Mouse (Mus musculus) hematopoietic stem cell, adult 5-6 weeks (primary cell): Measurements from ENCODE around the gene Rab7. TPM values are rescaled to one million over a fixed set of nuclear protein-coding genes. Genes with fewer than 3 reads are reported as not detected.
A peak's percentile ranks its signal among the peaks of the same experiment; 100 is the strongest.
"Not testable (repeated sequence)": the region's sequence is repeated elsewhere in the genome, so short reads cannot be mapped to it uniquely, and the experiment has no call there.

Experiments used
- ATAC-seq, 2 experiments: fragments of 125-278 bp in 1 of 2; replicated peaks in 1 of 2; 2 replicates each; pipeline ENCODE4 v1.8.0; 2016 to 2017; ENCODE audit warnings: inconsistent platforms in 2 of 2, mild to moderate bottlenecking in 2 of 2, moderate number of reproducible peaks in 2 of 2, low read depth in 1 of 2, moderate TSS enrichment in 1 of 2; ENCODE audit not compliant: low FRiP score in 2 of 2, poor library complexity in 2 of 2, severe bottlenecking in 2 of 2, insufficient read depth in 1 of 2, low TSS enrichment in 1 of 2
- total RNA-seq: library from RNA; stranded (forward); fragments of 172-1452, 232-1000 nt; gene quantifications from 2 replicates; pipeline ENCODE4 v1.2.3, GENCODE M21; 2017

Gene Rab7
- total RNA-seq, 1 experiment from 2014 or later: 73.6 TPM

- no peak for ATAC-seq
Observed at GRCm38 (mm10) chr6:87981030-87981485, 64.0 kb downstream of the Rab7 start.

- ATAC-seq: peak; percentile 78 to 93
Observed at GRCm38 (mm10) chr6:87980374-87981029, 64.6 kb downstream of the Rab7 start.

GRCm38 (mm10) chr6:87979728-87980127 is 65.3 kb downstream of the Rab7 start:
- no peak for ATAC-seq

DNA sequence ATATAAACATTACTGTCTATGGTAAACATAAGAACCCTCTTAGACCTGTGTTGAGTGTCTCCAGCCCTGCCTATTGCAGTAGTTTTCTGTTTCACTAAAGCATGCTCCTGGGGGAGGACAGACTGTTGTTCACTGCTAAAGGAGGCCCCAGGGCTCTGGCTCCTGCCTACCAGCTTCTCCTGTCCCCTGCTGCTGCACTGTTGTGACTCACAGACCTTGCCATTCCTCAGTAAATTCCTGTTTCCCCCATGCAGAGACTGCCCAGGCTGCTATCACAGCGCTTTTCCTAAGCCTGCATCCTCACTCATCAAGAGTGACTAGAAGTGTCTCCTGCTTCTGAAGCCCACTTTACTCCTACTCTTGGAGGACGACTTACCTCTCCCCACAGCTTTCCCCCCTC is 75.0 kb downstream of the Rab7 start:
- no peak for ATAC-seq

GRCm38 (mm10) chr6:87962457-87962856 is 82.6 kb downstream of the Rab7 start:
- ATAC-seq: not testable (repeated sequence)

Other genes with a start within 250 kb of the Rab7 start
- gene Rab43, start 233.1 kb downstream of the Rab7 start, total RNA-seq: 17.5 and 27.6 TPM in 2 replicates
- 18.1 and 24.7 TPM in 2 replicates for gene Gm45140, start 209.5 kb downstream of the Rab7 start, total RNA-seq
- 131 and 197 TPM in 2 replicates for gene Isy1, start 206.5 kb downstream of the Rab7 start, total RNA-seq
- 1,326 and 1,457 TPM in 2 replicates for gene Cnbp, start 194.2 kb downstream of the Rab7 start, total RNA-seq
- 70.8 and 72.2 TPM in 2 replicates for gene Copg1, start 157.5 kb downstream of the Rab7 start, total RNA-seq
- gene Hmces, start 131.3 kb downstream of the Rab7 start, total RNA-seq: 31.2 and 75.3 TPM in 2 replicates
- 0.45 and 3.4 TPM in 2 replicates for gene H1fx, start 63.6 kb downstream of the Rab7 start, total RNA-seq
- 120 and 155 TPM in 2 replicates for gene Rpn1, start 39.2 kb upstream of the Rab7 start, total RNA-seq
- gene Gata2, start 148.6 kb upstream of the Rab7 start, total RNA-seq: 28.7 and 28.9 TPM in 2 replicates
- gene Dnajb8, start 177.0 kb upstream of the Rab7 start, total RNA-seq: not detected in 2 replicates